Mouse (Mus musculus) frontal cortex, adult 2 months (tissue): ENCODE results near the gene Atp8b2. TPM values are rescaled to one million over a fixed set of nuclear protein-coding genes. Genes with fewer than 3 reads are reported as not detected.
A peak's percentile ranks its signal among the peaks of the same experiment; 100 is the strongest.

Experiments used
- DNase-seq, 2 experiments: peaks; one replicate each; pipeline ENCODE4 v3.0.0; 2022; ENCODE audit warnings: low spot score in 1 of 2; ENCODE audit errors: extremely low spot score in 1 of 2
- polyA plus RNA-seq: library from polyadenylated mRNA; depleted of rRNA; stranded (reverse); fragments of >200 nt; gene quantifications from 2 replicates; pipeline ENCODE4 v1.2.3, GENCODE M21; 2012

Gene Atp8b2
- polyA plus RNA-seq, 1 experiment = 104 TPM

GRCm38 (mm10) chr3:89961436-89961835, 1.9 kb downstream of the Atp8b2 start:
- DNase-seq = no peak

GRCm38 (mm10) chr3:89960469-89960868, 2.8 kb downstream of the Atp8b2 start:
- peak; percentile 92 to 96 for DNase-seq

GRCm38 (mm10) chr3:89959435-89959834, 3.9 kb downstream of the Atp8b2 start:
- DNase-seq = peak; percentile 79 to 83

GRCm38 (mm10) chr3:89957880-89958279, 5.4 kb downstream of the Atp8b2 start:
- DNase-seq = no peak

- DNase-seq = no peak
Measured at GRCm38 (mm10) chr3:89956177-89956971, 6.9 kb downstream of the Atp8b2 start.

- DNase-seq = peak in 1 of 2 experiments; percentile 87
Measured at GRCm38 (mm10) chr3:89953420-89953819, 9.9 kb downstream of the Atp8b2 start.

- peak; percentile 70 to 86 for DNase-seq
Measured at GRCm38 (mm10) chr3:89948655-89949054, 14.7 kb downstream of the Atp8b2 start.

- DNase-seq = no peak
Measured at GRCm38 (mm10) chr3:89948021-89948420, 15.3 kb downstream of the Atp8b2 start.

GRCm38 (mm10) chr3:89945026-89945425, 18.3 kb downstream of the Atp8b2 start:
- no peak for DNase-seq

- no peak for DNase-seq
Measured at GRCm38 (mm10) chr3:89942894-89943293, 20.4 kb downstream of the Atp8b2 start.

GRCm38 (mm10) chr3:89936495-89936894, 26.8 kb downstream of the Atp8b2 start:
- DNase-seq = no peak

GRCm38 (mm10) chr3:89932925-89933324, 30.4 kb downstream of the Atp8b2 start:
- DNase-seq = no peak

- no peak for DNase-seq
Measured at GRCm38 (mm10) chr3:89928956-89929355, 34.4 kb downstream of the Atp8b2 start.

GRCm38 (mm10) chr3:89926440-89926839, 36.9 kb downstream of the Atp8b2 start:
- DNase-seq = no peak

GRCm38 (mm10) chr3:89920711-89921110, 42.6 kb downstream of the Atp8b2 start:
- DNase-seq = no peak

- no peak for DNase-seq
Measured at GRCm38 (mm10) chr3:89917408-89917807, 45.9 kb downstream of the Atp8b2 start.

- DNase-seq = no peak
Measured at GRCm38 (mm10) chr3:89916622-89917021, 46.7 kb downstream of the Atp8b2 start.

- no peak for DNase-seq
Measured at GRCm38 (mm10) chr3:89914700-89915099, 48.6 kb downstream of the Atp8b2 start.

GRCm38 (mm10) chr3:89912543-89913391, 50.5 kb downstream of the Atp8b2 start, which contains the start of gene Il6ra:
Il6ra (minus strand) TSS chr3:89913196.
- peak; percentile 50 to 72 for DNase-seq

- DNase-seq = no peak
Measured at GRCm38 (mm10) chr3:89912108-89912542, 51.2 kb downstream of the Atp8b2 start.

- DNase-seq = peak in 1 of 2 experiments; percentile 25
Measured at GRCm38 (mm10) chr3:89911207-89911606, 52.1 kb downstream of the Atp8b2 start.
